Mouse (Mus musculus) urinary bladder, postnatal 36 days (tissue): ENCODE results near the gene Katnb1.

Source experiments
- DNase-seq, 2 experiments: peaks; one replicate each; pipeline ENCODE4 v3.0.0; 2022; ENCODE audit warnings: low spot score in 2 of 2, mixed read lengths in 1 of 2

Katnb1 gene

DNA sequence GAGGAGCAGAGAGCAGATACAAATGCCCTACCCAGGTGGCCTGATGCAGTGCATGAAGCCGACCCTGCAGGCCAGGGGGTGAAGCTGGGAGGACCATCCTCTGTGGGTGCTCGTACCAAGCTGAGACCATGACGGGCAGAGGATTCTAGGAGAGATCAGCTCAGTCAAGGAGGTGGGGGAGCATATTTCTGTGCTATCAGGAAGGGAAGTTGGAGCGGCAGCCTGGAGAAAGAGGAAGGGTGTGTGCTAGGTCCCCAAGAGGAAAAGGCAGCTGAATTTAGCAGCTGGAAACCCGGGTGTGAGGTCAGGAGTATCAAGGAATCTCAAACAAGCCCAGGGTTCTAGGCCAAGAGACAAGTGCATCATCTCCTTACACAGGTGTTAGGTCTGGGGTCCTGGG is 59.6 kb downstream of the Katnb1 start:
- DNase-seq: no peak

DNA sequence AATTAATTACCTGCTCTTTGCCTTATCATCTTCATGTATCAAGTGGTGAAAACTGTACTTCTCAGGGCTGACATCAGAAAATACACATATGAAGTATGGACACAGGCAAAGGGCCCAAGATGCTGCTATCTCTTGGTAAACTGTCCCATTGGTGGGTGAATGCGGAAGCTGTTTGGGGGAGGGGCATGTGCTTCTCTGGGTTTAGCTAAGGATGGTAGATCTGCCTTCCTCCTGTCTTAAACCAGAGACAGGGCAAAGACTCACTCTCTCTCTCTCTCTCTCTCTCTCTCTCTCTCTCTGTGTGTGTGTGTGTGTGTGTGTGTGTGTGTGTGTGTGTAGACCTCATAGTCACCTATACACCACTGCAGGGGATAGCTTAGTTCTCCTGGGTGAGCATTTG is 60.0 kb downstream of the Katnb1 start:
- DNase-seq: no peak

DNA sequence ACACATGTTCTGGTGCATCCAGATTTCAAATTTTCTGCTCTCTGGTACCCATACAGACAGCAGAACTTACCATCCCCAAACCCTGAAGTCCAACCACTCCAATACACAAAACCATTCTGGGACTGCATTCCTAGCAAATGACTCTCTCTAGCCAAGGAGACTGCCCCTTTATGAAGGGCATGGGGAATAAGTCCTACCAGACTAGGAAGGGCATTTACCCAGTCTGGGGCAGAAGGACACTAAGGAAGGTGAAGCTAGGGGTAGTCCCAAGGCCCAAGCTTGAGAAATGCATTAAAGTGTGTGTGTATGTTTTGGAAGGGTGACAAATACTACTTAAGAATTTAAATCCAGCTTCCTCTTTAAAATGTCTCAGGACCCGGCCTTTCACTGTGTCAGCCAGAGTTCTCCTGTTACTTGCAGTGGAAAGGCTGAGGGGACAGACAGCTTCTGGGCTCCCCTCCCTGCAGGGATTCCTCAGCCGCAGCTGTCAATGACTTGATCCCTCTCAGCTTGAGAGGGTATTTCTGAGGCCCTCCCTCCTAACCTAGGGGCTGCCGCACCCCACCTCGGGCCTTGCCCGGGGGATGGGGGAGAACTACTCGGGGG is 60.6 kb downstream of the Katnb1 start:
- no peak for DNase-seq

DNA sequence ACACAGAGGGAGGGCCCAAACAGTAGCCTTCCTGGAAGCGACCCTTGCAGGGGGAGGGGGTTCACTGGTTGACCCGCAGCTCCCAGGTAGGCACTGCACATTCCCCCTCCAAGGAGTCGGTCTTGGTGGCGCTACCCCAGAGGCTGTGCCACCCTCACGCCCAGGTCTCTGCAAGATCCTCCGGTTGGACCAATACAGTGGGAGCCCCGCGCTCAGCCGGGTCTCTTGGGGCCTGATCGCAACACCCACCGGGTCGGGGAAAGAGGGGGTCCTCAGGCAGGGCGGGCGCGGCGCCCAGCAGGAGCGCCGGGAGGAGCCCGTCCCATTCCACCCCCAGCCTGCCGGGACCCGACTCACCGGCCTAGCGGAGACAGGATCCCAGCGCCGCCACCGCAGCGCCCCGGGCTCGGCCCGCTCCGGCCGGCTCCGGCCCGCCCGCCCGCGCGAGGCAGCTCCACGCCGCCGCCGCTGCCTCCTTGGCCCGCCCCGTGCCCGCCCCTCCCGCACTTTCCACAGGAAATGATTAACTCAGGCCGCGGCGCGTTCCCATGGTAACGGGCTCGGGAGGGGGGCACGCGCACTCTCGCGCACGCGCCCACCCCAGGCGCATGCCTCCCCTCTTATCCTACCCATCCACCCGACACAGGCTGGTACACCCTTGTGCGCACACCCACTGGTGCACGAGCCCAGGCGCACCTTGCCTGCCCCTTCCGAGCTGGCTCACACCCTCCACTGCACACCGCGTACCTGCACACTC is 61.3 kb downstream of the Katnb1 start:
- DNase-seq: peak; percentile 30 to 63

DNA sequence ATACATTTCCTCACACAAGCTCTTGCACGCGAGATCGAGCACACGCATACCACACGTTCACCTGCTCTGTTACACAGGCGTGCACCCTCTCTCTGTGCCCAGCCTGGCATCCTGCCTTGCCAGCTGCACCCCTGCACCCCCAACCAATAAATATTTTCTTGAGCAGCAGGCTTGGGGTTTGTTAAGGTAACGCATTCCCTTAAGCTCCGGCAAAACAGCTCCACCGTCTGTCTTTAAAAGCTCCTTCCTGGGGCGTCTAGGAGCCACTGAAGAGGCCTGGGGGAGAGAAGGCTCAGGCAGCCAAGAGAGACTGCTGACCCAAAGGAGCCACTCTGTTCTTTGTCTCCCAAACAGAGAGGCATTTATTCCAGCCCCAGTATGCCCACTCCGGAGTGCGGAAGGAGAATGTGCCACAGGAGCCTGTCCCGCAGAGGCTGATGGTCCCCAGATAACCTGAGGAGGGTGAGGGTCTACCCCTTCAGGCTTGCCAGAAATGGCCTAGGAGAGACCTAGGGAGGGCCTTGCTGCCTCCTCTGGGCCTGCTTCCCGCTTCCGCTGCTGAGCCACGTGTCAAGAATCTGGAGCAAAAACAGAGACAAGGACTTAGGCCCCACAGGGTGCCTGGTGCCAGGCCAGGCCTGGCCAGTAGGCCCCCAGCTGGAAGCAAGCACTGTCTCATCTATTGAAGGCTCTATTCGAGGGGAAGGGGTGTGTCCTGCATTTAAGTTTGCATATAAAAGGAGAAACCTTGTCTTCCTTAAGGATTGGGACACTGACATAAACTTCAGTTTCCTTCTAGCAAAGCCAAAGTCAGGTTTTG is 62.2 kb downstream of the Katnb1 start:
- DNase-seq: no peak

DNA sequence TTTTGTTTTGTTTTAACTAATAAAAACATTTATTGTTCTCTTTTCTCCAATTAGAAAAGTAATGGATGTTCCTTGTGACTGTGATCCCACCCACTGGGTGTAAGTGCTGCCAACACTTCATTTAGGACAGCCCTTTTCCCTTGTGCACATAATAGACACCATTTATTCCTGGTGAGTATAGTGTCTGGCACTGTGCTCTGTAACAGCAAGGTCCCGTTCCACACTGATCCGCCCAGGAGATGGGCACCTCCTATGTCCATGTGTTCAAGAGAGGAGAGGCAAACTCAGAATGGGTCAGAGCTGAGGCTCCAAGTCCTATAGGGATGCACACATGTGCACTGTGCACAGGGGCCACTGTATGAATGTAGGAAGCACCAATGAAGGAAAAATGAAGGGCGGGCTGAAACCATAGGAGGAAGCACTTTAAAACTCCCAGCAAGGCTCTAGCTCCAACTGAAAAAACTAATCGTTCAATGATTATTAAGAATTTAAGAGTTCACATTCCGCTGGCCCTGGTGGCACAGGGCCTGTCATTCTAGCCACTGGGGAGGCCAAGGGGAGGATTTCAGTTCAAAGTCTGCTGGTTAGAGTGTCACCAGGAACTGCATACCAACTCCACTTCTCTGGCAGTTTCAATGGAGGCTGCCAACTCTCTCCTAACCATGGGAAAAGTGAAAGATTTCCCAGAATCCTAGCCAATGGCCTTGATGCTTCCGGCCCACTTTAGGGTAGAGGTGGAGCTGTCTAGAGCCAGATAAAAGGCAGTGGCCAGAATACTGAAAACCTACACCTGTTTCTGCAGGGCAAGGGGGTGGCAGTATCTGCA is 63.0 kb downstream of the Katnb1 start:
- no peak for DNase-seq

DNA sequence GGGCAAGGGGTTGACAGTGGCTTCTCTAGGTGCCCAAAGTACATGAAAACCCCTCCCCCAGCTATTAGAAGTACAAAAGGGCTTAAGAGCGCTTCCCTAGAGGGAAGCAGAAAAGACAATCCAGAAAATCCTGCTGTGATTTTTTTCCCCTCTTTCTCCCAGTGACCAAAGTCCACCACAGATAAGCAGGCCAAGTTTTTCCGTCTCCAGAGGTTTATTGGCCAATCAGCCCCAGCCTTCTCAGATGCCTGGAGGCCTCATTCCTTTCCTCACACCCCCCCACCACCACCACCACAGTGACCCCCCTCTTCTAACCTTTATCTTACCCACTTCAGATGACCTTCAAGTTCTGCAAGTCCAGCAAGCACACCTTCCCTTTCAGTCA is 63.6 kb downstream of the Katnb1 start:
- no peak for DNase-seq

DNA sequence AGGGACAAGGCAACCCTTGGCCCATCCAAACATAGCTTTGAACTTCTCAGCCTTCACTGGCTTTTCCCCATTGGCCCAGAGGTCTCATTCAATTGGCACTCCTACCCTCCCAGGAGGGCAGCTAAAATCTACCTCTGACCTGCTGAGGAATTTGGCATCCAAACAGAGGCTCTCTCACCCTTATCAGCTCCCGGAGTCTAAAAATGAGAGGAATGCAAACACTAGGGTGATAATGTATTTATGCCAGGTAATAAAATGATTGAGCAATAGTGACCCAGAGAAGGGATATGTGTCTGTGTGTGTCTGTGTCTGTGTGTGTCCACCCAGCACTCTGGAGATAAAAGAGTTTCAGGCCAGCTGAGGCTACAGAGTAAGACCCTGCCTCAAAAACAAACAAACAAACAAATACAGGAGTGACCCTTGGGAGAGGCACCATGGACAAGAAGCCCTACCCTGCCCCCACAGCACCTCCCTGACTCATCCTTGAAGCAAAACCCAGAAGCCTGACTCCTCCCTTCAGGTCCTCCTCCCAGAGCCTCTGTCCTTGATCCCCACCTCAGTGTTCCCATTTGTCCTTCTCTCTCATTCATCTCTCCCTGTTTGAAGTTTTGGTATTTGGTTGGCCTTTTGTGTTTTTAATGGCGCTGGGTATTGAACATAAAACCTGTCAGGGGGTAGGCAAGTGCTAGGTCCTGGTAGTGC is 65.2 kb downstream of the Katnb1 start:
- DNase-seq: no peak

DNA sequence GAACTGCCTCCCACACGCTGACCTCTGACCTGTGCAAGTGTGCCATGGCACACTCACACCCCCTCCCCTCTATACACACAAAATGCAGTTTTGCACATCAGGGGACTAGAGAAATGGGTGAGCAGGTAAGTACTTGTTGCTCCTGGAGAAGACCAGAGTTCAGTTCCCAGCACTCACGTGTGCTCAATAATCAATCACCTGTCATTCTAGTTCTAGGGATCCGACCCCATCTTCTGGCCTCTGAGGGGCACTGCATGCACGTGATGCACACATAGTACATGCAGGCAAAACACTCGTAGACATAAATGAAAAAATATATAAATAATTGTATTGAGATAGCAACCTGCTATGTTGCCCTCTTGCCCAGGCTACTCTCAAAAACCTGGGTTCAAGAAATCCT is 65.9 kb downstream of the Katnb1 start:
- DNase-seq: no peak

DNA sequence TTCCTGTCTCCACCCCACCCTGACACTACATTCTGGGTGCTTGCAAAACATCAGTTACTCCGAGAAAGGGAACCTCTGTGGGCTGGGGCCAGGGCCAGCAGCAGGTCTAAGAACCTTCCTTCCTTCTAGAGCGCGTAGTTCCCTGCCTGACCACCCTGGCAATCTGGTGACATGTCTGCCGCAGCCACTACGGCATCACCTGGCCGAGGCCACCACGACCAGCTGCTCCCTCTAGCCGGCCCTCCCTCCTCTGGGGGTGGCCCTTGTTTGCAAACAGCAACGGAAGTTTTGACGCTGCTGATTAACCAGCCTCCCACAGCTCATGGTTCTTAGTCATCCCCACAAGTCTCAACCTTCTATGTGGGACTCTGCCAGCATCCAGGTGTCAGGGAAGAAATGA is 68.4 kb downstream of the Katnb1 start:
- DNase-seq: no peak

DNA sequence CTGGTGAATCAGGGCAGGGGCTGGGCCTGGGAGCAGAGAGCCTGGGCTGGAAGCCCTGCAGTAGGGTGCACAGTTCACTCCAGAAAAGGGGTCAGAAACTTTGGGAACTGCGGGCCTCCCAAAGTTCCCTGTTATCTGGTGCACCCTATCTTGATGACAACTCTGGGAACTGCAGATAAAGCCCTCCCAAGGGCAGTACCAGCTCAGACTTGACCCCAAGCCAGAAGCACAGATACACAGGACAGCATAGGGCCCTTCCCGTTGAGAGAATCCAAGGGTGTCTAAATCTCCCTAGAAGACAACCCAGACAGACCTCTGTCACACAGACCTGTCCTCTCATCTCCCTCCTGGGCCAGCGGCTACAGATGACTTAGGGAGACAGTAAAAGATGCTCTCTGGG is 69.6 kb downstream of the Katnb1 start:
- no peak for DNase-seq
